Mouse (Mus musculus): ENCODE measurements around the gene Ms4a18.
"Not testable (repeated sequence)": the region's sequence is repeated elsewhere in the genome, so short reads cannot be mapped to it uniquely, and the experiment has no call there.

Ms4a18 gene

DNA sequence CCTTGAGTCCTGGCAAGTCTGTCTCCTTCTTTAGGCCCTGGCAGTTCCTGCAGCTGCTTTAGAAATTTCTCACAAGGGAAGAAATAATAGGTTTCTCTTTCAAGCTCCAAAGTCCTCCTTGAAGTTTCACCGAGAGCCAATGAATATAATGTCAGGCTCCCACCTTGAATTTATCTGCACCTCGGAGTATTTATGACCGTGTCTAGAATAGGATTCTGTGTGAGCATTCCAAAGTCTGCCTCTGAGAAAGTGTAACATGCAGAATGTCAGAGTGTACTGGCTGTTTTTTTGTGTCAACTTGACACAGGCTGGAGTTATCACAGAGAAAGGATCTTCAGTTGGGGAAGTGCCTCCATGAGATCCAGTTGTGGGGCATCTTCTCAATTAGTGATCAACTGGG lies at the start of gene Ms4a18:
Gene Ms4a18 (minus strand): TSS at position 141 of the 400 bp plus-strand sequence.
- in situ Hi-C loops (cut with MboI): no loop called here

DNA sequence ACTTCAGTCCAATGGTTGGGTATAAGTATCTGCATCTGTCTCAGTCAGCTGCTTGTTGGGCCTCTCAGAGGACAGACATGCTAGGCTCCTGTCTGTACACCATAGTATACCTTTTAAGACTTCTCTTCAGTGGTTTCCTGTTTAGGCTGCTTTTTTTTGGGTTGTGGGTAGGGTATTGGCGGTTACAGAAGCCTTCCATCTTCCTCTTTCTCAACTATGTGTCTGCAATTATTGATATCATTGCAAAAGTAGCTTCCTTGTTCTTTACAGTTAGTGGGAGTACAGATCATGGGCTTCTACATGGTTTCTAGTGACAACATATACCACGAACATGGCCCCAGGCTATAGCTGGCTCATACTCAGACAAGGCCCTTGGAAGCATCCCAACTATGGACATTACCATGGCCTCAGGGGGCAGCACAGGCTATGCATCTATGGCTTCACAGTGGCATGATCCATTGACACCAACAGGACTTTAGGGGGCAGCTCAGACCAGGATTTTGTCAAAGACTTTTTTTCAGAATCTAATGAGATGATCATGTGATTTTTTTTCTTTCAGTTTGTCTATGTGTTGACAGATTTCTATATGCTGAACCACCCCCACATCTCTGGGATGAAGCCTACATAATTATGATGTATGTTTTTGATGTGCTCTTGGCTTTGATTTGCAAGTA lies 47.5 kb upstream of the Ms4a18 start:
- in situ Hi-C loops (cut with MboI): no loop called here

DNA sequence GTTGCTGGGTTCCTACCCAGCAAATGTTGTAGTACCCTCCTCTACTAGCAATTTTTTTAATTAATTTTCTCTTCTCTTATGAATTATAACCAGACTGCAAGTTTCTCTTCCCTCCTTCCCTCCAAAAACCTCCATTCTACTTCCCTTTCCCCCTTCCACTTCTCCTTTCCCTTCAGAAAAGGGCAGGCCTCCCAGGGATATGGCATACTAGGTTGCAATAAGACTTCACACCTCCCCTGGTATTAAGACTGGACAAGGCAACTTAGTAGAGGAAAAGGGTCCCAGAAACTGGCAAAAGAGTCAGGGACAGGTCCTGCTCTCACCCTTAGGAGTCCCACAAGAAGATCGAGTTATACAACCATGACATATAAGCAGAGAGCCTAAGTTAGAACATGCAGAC lies 43.1 kb upstream of the Ms4a18 start:
- in situ Hi-C loops (cut with MboI): no loop called here

DNA sequence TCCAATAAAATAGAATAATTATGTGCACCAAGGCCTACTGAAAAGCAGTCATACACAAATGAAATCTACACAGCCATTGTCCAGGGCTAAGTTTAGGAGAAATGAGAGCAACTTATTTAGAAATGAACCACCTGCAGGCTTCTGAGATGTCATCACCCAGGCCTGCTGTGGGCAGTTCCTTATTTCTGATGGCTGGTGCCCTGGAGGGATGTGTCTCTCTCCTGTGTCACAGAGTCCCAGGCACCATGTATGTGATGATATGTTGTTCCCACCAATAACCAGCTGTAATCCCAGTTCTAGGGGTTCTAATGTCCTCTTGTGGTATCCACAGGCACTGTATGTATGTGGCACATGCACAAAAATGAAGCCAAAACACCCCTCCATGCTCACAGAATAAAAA lies 42.1 kb upstream of the Ms4a18 start:
- in situ Hi-C loops (cut with MboI): no loop called here

DNA sequence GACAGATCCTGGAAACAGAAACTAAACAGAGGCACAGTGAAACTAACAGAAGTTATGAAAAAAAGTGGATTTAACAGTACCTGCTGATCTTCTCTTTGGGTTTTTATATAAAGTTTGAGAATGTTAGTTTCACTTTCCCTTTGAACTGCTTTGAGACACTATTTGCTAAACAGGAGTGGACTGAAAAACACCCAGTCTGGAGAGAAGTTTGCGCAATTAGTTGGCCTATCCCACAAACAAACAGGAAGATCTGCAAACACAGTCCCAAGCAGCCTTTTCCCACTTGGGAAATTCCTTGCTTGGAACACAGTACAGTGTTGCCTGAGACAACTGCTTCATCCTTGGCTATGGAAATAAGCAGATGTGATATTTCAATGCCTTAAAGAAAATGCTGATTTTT lies 37.9 kb upstream of the Ms4a18 start:
- in situ Hi-C loops (cut with MboI): not testable (repeated sequence)

DNA sequence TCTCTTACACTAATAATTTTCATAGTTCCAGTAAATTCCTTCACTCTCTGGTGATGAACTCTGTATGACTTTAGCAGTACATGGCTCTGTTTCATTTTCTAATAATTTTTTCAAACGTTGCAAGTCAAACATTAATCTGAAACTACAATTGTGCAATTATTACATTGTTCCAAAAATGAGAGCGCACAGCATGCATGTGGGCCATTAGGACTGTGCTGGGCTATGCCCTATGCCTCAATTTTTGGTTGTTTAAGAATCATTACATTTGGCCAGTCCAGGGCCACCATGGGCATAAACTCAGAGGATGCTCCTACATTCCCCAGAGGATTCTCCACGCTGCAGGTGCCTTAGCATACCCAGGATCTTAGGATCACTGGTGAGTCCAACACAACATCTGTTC lies 35.4 kb upstream of the Ms4a18 start:
- in situ Hi-C loops (cut with MboI): no loop called here

DNA sequence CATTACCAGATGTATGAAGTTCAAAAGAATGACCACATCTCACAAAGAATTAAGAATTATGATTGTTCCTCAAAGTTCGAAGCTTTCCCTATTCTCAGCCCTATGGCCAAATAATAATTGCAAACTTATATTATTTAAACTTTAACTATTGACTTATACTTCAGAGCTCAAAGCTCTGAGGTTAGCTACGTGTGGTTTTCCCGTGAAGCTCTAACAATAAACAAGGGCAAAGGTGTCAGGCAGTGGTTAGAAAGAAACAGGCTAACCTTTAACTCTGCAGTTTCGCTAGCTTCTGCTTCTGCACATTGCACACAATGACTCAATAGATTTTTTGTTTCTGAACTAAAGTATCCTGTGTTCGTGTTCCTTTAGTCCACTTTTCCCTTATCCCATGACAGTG lies 35.0 kb upstream of the Ms4a18 start:
- in situ Hi-C loops (cut with MboI): no loop called here

DNA sequence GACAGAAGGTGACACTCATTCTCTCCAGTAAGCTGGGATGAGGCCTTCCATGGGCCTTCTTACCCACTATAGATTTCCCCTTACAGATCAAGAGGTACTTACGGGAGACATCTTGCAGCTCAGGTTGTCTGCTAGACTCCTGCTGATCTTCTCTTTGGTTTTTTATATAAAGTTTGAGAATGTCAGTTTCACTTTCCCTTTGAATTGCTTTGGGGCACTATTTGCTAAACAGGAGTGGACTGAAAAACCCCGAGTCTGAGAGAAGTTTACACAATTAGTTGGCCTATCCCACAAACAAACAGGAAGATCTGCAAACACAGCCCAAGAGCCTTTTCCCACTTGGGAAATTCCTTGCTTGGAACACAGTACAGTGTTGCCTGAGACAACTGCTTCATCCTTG lies 32.5 kb upstream of the Ms4a18 start:
- in situ Hi-C loops (cut with MboI): no loop called here

DNA sequence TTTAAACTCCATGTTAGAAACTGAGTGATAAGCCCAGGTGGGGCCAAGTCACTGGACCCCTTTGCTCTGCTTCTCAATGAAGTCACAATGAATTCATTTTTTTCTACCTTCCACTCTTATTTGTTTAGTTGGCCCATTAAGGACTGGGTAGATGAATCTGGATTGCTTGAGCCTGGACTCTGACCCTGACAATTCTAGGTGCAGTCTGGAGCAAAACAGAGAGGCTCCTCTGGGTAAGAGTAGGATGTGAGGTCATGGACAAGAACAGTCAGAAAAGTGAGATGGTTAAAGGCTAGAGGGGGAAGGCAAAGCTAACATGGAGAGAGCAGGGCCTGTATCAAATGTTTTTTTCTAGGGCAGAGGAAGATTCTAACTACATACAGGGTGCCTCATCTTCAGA lies 31.6 kb upstream of the Ms4a18 start:
- in situ Hi-C loops (cut with MboI): no loop called here

DNA sequence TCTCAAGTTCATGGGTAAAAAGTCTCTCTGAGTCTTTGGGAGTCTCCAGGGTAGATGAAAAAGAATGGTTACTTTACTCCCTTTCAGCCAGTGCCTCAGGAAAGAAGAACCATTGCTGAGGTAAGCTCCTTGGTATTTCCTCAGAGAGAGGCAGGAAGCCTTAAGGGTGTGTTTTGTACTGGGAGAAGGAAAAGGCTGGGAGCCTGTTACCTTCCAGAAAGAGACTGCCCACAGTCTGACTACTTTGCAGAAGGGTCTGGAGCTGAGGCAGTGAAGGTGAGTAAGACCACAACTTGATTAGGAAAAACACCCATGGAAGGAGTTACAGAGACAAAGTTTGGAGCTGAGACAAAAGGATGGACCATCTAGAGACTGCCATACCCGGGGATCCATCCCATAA lies 30.7 kb upstream of the Ms4a18 start:
- in situ Hi-C loops (cut with MboI): no loop called here

DNA sequence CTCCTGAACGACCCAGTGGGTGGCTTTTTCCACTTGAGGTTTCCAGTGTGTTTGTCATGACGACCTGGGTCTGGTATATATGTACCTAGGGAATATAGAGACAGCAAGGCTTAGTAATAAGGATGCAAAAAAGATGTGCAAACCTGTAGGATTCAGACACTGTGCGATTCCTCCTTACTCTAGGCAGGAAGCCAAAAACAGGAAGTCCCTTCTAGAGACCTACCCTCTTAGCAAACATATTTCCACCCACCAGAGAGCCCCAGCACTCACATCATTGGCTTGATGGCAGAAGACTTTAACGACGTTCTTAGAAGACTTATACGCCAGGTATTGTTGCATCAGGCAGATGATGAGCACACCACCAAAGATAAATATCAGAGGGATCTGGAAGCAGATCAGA lies 30.2 kb upstream of the Ms4a18 start:
- in situ Hi-C loops (cut with MboI): no loop called here

DNA sequence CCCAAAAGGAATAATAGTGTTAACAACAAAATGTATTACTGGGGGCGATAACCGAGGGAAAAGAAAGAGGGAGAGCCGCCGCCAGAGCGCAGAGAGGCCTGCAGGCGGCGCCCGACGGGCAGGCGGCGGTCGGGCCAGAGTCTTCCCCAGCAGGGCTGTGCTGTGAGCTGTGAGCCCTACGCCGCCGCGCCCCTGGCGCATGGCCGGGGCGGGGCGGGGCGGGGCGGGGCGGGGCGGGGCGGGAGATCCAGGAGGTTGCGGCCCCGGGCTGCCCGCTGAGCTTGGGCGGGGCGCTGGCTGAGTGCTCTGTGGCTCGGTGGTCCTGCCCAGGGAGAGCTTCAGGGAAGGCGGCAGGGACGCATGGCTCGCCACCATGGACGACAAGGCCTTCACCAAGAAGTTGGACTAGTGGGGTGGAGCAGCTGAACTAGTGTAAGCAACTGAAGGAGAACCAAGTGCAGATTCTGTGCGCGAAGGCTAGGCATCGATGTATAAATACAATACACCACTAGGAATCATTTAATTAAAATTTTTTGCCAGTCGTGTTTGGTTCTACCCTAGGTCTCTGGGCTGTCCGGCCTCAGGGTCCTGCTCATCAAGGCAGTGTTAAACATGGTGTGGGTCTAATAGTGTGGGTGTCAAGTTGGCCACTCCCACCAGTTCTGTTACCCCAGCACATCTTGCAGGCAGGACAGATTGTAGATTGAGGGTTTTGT lies 27.3 kb upstream of the Ms4a18 start:
- in situ Hi-C loops (cut with MboI): no loop called here

DNA sequence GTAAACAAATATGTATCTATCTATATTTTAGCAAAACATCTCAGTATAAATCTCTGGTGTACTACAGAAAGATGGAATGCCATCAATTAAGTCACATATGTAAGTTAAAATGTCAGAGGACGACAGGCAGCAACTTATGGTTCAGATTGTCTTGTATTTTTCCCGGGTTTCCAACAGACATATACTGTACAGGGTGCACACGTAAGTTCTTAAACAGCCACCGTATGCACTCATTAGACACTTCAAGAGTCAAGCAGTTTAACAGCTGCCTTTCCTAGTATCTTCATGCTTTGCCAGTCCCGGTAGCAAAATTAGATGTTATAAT lies 26.8 kb upstream of the Ms4a18 start:
- in situ Hi-C loops (cut with MboI): no loop called here

DNA sequence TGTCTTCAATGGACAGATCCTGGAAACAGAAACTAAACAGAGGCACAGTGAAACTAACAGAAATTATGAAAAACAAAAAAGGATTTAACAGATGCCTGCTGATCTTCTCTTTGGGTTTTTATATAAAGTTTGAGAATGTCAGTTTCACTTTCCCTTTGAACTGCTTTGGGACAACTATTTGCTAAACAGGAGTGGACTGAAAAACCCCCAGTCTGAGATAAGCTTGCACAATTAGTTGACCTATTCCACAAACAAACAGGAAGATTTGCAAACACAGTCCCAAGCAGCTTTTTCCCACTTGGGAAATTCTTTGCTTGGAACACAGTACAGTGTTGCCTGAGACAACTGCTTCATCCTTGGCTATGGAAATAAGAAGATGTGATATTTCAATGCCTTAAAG lies 19.7 kb upstream of the Ms4a18 start:
- in situ Hi-C loops (cut with MboI): no loop called here

DNA sequence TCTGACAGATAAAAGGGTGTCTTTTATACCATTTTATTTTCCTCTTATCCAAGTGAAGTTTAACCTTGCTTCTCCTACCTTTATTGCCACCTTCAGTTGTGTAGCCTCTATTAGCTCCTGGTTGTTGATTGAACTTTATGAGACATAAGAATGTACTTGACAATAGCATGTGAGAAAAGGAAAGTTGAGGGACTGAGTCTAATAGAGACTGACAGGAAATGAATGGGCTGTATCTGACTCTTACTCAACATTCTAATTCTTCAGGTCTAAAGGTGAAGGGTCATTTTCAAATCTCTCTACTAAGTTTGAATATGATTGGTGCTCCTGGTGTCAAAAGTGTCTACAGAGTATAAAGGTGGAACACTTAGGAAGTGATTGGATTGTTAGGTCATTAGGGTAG lies 4.6 kb upstream of the Ms4a18 start:
- in situ Hi-C loops (cut with MboI): no loop called here

DNA sequence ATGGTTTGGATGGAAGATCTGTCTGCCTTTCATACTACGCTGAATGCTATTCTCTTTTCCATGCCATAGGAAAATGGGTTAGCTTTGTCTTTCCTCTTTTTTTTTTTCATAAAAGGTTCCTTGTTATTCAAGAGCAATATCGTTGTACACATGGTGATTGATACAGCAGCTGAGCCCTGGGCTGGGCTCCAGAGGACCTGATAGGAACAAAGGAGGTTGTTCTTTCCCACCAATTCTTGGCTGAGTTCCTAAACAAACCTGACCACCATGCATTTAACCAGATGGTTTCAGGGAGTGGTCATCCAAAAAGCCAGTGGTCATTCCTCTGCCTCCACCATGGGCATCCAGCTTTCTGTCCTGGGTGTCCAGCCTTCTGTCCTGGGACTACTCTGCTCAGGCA lies 580 bp downstream of the Ms4a18 start:
- in situ Hi-C loops (cut with MboI): no loop called here

DNA sequence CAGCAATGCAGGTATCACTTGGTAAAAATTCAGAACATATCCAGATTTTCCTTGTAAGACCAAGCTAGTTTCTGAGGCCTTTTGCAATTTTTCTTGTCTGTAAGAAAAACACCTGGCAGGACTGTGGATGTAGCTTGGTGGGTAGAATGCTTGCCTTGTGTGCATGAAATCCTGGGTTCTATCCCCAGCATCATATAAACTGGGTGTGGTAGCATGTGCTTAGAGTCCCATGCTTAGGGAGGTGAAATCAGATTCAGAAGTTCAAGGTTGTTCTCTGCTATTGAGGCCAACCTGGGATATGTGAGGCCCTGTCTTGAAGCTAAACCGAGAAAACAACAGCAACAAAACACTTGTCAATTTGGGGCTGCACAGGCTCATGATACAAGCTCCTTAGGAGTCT lies 1.8 kb downstream of the Ms4a18 start:
- in situ Hi-C loops (cut with MboI): no loop called here

DNA sequence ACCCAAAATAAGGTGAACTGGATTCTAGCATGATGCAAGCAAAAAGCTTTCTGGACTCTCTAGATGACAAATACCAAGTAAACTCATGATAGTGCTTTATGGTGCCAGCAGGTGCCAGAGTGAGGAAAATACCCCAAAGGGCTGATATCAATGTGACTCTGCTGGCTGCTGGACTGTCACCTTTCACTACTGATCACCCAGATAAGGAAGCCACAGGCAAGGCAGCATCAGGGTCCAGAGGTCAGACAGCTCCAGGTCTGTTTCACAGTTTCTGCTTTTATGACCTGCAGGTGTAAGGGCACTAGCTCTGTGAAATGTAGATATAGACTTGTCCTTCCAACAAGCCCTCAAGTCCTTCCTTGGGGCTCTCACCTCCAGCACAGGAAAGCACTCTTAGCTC lies 2.4 kb downstream of the Ms4a18 start:
- in situ Hi-C loops (cut with MboI): no loop called here

DNA sequence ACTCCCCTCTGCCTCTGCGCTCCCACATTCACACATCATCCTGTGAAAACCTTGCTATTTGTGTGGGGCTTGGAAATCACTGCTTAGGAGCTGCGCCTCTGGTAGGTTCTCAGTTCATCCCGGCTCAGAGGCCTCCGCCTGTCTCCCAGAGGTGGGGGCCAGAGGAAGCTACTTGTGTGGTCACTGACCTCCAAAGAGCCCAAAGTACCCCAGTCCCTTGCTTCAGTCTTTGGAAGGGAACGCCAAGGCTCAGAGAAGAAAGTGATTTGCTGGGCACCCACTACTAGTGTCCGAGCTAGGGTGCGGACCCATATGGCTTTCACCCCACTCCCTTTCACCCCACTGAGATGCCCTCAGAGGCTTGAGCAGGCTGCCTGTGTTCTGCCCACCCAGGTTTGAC lies 24.7 kb downstream of the Ms4a18 start, which contains the start of gene Ms4a15:
Gene Ms4a15 (minus strand): TSS at position 101 of the 400 bp plus-strand sequence.
- in situ Hi-C loops (cut with MboI): no loop called here

DNA sequence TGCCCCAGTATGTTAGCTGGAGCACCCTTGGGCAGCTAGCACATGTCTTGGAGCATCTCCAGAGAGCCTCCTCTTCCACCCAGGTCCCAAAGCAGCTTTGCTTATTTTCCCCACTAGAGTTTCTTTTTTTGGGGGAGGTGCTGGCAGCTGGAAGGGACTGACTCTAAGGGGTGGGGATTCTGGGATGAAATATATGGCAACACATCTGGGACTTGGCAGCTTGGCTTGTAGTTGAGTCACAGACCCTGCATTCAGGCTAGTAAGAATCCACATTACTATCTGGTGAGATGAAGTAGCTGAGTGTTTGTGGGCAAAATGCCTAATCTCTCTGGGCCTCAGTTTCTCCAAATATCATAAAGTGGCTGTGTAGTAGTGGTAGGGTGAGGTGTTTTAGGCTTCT lies 25.9 kb downstream of the Ms4a18 start:
- in situ Hi-C loops (cut with MboI): no loop called here

DNA sequence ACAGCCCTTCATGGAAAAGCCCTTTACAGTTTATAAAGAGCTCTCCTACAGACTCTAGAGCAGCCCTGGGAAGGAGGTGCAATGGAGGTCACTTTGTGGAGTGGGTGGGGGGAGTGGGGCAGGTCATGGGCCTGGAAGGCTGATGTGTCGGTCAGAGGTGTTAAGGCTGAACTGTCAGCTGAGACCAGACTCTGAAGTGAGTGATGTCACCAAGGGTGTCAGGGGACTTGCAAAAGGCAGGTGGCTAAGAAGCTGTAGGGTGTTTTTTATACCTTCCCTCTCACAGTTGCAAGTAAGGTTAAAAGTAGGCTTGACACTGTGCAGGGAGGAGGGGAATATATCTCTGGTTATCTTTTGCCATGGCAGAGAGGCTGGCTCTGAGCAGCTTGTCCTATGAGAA lies 27.1 kb downstream of the Ms4a18 start:
- in situ Hi-C loops (cut with MboI): no loop called here

DNA sequence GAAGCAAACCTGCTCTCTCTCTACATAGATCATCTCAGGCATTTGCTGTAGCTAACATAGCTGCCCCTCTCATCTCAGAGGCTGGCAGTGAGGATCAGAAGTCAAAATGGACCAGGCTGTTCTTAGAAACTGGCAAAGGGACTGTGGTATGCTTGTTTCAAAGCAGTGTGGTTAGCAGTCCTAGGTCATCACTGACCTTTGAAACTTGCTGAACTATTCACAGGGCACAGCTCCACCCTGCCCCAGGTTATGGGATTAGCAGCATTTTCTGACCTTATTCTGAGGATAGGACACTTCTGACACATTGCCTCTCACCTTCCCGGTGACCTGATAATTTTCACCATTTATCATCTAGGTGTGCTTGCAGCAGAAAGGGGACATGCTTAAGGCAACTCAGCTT lies 29.3 kb downstream of the Ms4a18 start:
- in situ Hi-C loops (cut with MboI): no loop called here

DNA sequence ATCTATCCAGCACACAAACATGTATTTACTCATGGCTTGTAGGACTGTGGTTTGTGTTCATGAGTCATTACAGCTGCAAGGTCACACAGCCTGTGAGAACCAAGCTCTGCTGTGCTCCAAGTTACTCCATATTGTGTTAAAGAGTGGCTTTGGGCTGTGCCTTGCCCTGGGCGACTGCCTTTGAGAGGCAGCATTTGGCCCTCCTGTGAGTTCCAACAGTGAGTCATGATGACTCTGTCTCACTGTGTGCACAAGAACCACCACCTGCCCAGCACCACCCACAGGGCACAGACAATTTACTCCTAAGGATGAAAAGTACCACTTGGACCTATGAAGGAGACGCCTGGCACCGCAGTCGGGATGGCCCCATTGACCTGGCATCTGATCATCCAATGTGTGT lies 31.9 kb downstream of the Ms4a18 start:
- in situ Hi-C loops (cut with MboI): no loop called here

DNA sequence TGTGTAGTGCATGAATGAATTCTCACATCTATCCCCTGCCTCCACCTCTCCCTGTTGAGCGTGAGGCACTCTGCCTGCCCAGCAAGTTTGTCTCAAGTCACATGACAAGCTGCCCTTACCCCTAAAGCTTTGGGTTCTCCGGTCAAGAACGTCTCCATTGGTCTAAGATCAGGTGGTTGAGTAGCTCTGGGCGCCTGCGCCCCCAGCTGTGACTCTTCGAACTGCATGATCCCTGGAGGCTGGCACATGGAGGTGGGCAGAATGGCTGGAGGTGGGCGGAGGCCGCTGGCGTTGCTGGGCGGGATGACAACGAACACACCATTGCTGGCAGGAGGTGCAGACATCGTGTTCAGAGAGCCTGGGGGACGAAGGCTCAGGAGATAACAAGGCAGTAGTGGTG lies 33.3 kb downstream of the Ms4a18 start:
- in situ Hi-C loops (cut with MboI): no loop called here
